8 mouse cellular contexts compared by ENCODE assay signal in genomic region chr7:142481186-142481567, GRCm38 (mm10). TPM values are rescaled to one million over a fixed set of nuclear protein-coding genes. Genes with fewer than 3 reads are reported as not detected.
DNase-seq lines count a peak whose midpoint lies in the region; ATAC-seq lines count a peak whose summit lies in the region.

No protein-coding gene starts in this region.

- 7% methylated on average over 5 of the region's 5 CpGs for WGBS in stomach, embryonic 15.5 days

- peaks cover 7% of the 10 kb centered on the region for H3K36me3 ChIP-seq in stomach, embryonic 15.5 days

- H3K27ac ChIP-seq in stomach, embryonic 15.5 days: peak overlapping the region; percentile 97

- no peaks in the 10 kb centered on the region for H3K27me3 ChIP-seq in stomach, embryonic 15.5 days (replicated peaks)

- H3K4me2 ChIP-seq in stomach, embryonic 15.5 days: peak overlapping the region; percentile 55

- peak overlapping the region; percentile 23 for H3K4me3 ChIP-seq in stomach, embryonic 15.5 days (replicated peaks)

- H3K9ac ChIP-seq in stomach, embryonic 15.5 days: no peak overlapping the region

- peak; percentile 48 for DNase-seq in right cerebral cortex, postnatal 4 days
- DNase-seq in right cerebral cortex, postnatal 10 days (ENCODE audit: low spot score in 2 of 2): no peak
- DNase-seq in embryo, embryonic 9.5 days (ENCODE audit: extremely low spot score): peak; percentile 87
- peak; percentile 69 for DNase-seq in heart, adult 8-10 months (ENCODE audit: low spot score)
- DNase-seq in kidney, adult 9 months: peak; percentile 34
- peak; percentile 89 for DNase-seq in lung, postnatal 10 days

- H3K9me3 ChIP-seq in stomach, embryonic 15.5 days: no peaks in the 10 kb centered on the region

- ATAC-seq in stomach, embryonic 15.5 days (ENCODE audit: insufficient read depth, low FRiP score, low read depth): no peak
- ATAC-seq in frontal cortex, adult (ENCODE audit: low TSS enrichment): no peak

- peaks cover 68% of the 10 kb centered on the region for H3K4me1 ChIP-seq in stomach, embryonic 15.5 days

RNA-seq across cellular contexts. Expression of gene Tnnt3, which starts 17.5 kb away (rescaled TPM):
- 10 to 100 TPM in 1 of 4 experiments, 1 to 10 TPM in 3; 7.6 to 13.6 (median 9.6) TPM for total RNA-seq in heart, adult 8-10 months (2022)
- polyA plus RNA-seq in stomach, embryonic 15.5 days (2015; fragmentation: Nextera tagmentation; extraction: Ambion mirVana): 4.6 and 11.8 TPM in 2 replicates

RNA-seq across cellular contexts. Expression of gene Lsp1, which starts 20.6 kb away (rescaled TPM):
- total RNA-seq in heart, adult 8-10 months (2022): 10 to 100 TPM; 24.0 to 40.3 (median 31.7) TPM
- 196 and 211 TPM in 2 replicates for polyA plus RNA-seq in stomach, embryonic 15.5 days (2015; fragmentation: Nextera tagmentation; extraction: Ambion mirVana)

RNA-seq across cellular contexts. Expression of gene Tnni2, which starts 39.6 kb away (rescaled TPM):
- total RNA-seq in heart, adult 8-10 months (2022): 1 to 10 TPM; 5.1 to 10.0 (median 7.8) TPM
- polyA plus RNA-seq in stomach, embryonic 15.5 days (2015; fragmentation: Nextera tagmentation; extraction: Ambion mirVana): 10.4 and 13.3 TPM in 2 replicates

RNA-seq across cellular contexts. Expression of gene Syt8, which starts 46.5 kb away (rescaled TPM):
- total RNA-seq in heart, adult 8-10 months (2022): under 1 TPM in 1 of 4 experiments, not detected in 3; 0.25 TPM
- 13.2 and 19.6 TPM in 2 replicates for polyA plus RNA-seq in stomach, embryonic 15.5 days (2015; fragmentation: Nextera tagmentation; extraction: Ambion mirVana)

RNA-seq across cellular contexts. Expression of gene Mrpl23, which starts 51.3 kb away (rescaled TPM):
- 10 to 100 TPM in 2 of 4 experiments, 1 to 10 TPM in 1, under 1 TPM in 1; 0.90 to 35.4 (median 16.1) TPM for total RNA-seq in heart, adult 8-10 months (2022)
- polyA plus RNA-seq in stomach, embryonic 15.5 days (2015; fragmentation: Nextera tagmentation; extraction: Ambion mirVana): 21.9 and 26.2 TPM in 2 replicates

Comparison
In these comparisons a context has a peak if more than half of its experiments do, and no peak if none do; other contexts are left out.
1. DNase-seq: peak in right cerebral cortex, postnatal 4 days (single experiment), embryo, embryonic 9.5 days (single experiment), heart, adult 8-10 months (single experiment), kidney, adult 9 months (single experiment) and lung, postnatal 10 days (single experiment); none in right cerebral cortex, postnatal 10 days (0 of 2).